Mouse (Mus musculus) stomach, postnatal 0 days (tissue): ENCODE results near the gene Klhl2.

Experiments
- CTCF ChIP-seq: IDR thresholded peaks from 2 replicates; pipeline ENCODE4 v1.5.1; 2016; ENCODE audit warnings: antibody characterized with exemption, low read depth, mild to moderate bottlenecking, moderate library complexity
- EP300 ChIP-seq: optimal IDR thresholded peaks from 2 replicates; pipeline ENCODE3; 2016; ENCODE audit warnings: antibody characterized with exemption

GRCm38 (mm10) chr8:64781947-64782346 is 67.9 kb downstream of the Klhl2 start:
- TF ChIP-seq EP300 (no peak), CTCF (no peak)
